Mouse (Mus musculus) cerebellum, adult 11-12 months (tissue): ENCODE measurements at regions not wholly inside any gene's neighbourhood (a gene's known extent, or its start where the extent isn't known, plus 50 kb on each side); places are given as distances from the start of the nearest gene placed in this dataset.
A peak's percentile ranks its signal among the peaks of the same experiment; 100 is the strongest.

ENCODE experiments used
- DNase-seq: peaks from one replicate; pipeline ENCODE4 v3.0.0; 2022

DNA sequence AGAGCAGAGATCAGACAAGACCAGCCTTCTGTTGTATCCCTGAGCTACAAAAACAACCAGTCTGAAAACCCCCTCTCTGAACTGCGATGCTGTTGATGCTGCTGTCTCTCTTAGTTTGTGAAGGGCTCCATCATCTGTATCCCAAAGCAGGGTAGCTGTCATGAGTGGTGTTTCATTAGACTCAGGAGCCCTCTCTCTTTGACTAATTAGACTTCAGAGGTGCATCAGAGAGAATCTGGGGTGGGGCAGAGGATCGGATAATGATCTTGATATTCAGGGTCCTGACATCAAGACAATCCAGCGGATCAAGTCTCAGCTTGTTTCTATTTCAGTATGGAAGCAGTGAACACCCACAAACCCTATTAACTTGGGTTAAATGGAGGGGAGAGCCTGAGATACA is 70.6 kb upstream of the Slc24a4 start:
- DNase-seq: no peak

DNA sequence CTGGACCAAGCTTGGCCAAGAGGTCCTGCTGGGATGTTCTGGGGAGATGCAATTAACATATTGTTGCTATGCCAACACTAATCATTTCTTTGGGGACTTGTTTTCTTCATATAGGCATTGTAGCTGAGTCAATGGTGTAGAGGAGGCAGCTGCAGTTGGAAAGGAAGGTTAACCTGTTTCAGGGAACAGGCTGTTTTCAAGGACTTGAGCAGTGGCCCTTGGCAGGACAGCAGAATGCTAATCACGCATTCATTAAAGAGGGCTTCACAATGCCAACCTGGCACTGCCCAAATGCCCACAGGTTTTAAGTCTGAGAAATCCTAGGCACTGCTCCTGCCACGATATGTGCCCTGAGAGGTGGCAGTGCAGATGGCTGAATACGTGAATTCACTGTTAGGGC is 70.1 kb upstream of the Slc24a4 start:
- DNase-seq: peak; percentile 39

DNA sequence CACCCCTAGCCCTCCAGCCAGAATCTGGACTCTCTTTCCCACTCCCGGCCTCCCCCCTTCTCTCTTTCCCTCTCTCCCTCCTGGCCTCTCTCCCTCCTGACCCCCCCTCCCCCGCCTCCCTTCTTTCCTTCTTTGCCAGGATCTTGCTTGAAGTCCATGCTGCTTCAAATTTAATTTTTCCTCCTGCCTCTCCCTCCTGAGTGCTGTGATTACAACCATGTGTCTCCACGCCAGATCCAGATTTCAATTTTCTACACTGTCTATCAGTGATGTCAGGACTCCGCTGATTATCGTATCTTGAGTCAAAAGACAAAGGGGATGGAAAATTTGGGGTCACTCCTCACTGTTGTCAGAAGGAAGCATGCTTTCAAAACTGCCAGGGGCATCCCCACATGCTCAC is 67.4 kb upstream of the Slc24a4 start:
- DNase-seq: no peak

DNA sequence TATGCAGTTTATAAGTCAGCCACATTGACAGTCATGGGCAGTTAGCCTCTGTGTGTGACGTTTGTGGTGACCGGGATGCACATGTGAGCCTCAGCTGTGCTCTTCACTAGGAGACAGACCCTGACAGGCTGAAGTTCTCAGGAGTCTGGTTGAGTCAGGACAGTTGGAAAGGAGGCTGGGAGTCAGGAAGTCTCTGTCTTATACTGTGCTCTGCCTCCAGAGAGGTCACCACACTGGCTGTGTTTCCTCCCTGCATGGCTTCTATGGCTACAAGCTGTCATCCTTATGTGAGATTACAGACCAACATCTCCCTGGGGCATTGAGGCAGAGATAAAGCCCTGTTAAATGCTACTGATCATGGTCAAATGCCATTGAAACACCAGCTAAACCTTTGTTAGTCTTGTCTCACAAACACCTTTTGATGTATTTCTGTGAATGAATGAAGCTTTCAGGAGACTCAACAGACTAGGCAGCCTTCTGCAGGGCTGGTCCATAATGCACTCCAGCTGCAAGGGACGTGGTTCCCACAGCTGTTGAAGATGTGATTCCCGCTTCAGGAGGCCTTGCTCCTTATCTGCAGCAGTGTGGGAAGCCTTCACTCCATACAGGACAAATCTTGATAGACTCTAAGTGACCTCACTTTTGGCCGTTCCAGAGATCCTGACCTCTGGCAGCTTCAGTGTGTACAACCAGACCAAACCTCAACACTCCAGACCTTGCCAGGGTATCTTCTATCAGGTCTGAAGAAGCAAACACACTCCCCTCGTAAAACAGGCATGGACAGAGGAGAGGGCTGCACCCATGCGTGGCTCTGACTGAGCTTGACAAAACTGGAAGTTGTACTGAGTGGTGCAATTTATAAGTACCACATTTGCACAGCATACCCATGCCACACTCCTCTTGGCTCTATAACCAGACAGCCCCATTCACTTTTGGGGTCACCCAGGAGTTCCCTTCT is 66.6 kb upstream of the Slc24a4 start:
- DNase-seq: no peak

DNA sequence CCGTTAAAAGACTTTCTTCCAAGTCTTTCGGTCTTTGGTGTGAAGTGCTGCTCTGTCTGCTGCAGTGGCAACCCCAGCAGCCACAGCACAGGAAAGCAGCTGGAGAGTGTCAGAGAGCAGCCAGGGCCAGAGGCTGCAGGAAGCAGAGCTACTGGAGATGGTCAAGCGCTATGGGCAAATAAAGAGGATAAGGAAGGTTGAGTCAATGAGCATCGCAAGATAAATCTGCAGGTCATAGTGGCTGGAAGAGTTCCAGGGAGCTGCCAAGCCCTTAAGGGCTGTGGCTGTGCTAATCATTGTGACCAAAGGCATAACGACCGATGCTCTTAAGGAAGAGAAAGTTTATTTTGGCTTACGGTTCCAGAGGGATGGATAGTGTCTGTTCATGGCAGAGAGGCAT is 65.9 kb upstream of the Slc24a4 start:
- no peak for DNase-seq

DNA sequence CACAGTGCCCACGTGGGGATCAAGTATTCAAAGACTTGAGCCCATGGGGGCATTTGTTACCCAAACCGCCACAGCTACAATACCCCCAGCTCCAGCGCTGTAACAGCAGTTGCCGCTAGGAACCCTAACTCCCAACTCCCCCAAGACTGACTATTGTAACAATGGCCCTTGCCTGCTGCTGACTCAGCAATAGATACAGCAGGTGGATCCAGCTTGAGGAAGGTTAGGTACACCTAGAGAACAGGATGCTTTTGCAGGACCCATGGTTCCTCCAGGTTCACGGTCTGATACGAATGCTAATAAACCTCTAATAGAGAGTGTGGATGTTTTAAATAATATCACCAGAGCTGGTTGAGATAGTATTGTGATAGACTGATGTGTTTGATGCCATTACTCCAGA is 65.3 kb upstream of the Slc24a4 start:
- no peak for DNase-seq

DNA sequence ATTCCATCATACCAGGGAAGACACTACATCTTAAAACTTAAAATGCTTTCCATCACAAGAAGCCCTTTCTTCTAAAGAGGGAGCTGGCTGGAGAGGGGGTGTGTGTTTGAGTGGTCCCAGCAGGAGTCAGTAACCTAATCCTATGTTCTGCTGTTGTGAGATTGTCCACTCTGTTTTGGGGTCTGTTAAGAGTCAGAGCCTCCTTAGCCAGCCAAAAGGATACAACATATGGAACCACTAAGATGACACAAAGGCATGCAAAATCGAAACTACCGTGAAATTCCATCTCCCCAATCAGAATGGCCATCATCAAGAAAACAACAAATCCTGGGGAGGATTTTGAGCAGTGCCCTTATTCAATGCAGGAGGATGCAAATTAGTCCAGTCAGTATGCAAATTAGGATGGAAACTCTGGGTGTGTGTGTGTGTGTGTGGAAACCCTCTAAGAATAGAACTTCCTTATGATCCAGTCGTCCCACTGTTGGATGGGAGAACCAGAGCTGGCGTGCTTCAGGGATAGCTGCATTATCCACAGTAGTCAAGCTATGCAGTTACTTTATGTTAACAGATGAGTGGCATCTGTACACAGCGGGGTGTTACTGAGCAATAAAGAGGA is 63.7 kb upstream of the Slc24a4 start:
- DNase-seq: no peak

DNA sequence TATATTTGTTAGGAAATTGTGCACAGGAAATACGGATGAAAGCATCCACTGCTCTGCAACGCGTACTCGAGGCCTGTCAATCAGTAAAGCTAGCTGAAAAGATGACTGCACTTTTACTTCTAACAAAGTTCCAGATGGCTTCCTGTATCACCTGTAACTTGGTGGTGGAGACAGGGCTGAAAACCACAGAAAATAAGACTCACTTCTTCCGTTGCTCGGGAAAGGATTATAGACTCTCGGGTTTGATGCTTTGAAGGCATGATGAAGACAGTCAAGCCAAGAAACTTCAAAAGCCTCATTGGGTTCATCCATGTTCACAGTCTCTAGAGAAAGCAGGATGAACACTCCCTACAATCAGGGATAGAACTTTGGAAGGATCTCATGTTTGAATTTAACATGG is 60.8 kb upstream of the Slc24a4 start:
- DNase-seq: no peak

DNA sequence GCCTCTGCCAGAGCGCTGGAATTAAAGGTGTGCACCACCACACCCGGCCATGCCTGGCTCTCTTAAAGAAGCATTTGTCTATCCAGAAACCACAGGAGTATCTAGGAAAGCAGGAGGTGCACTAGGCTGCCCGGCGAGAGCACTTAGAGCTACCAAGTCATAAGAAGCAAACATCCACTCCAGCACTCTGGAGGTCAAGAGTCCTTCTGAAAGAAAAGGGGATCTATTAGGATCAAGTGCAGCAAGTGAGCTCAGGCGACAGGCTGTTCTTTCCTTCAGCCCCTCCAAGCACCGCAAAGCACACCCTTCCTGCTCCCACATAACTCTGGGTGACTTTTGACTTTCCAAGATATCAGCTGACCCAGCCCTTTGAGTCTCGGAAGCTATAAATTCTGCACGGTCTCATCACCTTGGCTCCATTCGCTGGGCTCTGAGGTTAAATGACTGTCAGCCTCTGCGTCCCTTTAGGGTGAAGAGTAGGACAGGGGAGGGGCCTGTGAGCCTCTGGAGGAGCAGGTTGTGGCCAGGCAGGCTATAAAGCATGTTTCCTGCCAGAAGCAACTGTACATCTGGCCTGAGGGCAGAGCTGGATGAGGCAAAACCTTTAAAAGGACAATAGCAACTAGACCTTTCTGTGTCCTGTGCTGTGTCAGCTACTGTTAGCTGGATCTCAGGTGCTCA is 58.9 kb upstream of the Slc24a4 start:
- no peak for DNase-seq

DNA sequence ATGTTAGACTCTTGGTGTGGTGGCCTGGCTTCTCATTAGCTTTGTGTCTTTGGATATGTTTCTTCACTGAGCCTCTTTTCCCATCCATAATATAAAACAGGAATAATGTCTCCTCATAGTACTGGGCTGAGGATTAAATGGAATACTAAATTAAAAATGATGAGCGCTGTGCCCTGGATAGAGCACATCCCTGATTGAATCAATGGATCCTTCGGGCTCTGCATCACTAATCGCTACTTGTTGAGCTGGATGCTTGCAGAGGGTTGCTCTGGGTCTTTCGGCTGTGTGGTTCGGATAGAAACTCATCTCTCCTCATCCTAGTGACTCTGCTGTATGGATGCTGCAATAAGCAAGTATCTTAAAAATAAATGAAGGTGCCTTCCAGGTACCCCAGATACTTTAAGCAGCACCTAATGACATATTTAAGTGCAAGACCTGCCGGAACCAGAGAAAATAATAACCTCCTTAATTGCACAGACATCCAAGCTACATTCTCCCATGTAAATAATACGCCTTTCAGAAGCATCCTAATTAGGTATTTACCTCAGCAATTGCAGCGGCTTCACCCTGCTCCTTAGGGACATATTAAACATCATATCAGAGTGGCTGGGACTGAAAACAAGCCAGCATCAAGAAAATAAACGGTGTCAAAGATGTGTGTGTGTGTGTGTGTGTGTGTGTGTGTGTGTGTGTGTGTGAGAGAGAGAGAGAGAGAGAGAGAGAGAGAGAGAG is 56.5 kb upstream of the Slc24a4 start:
- no peak for DNase-seq

DNA sequence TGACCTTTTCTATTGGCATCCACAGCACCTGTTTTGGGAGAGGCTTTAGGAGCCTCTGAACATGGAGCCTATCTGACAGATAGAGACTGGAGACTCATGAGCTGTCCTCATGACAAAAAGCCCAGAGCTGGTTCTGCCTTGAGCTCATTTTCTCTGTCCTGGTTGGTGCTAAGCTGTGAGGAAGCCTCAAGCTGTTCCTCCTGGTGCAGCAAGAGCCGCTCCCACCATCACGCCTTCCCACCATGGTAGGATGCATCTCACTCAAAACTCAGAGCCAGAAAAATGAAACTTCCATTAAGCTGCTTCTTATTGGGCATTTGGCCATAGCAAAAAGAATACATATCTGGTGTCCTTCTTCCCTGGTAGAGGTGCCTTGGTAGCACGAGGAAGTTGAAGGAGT is 55.0 kb upstream of the Slc24a4 start:
- no peak for DNase-seq

DNA sequence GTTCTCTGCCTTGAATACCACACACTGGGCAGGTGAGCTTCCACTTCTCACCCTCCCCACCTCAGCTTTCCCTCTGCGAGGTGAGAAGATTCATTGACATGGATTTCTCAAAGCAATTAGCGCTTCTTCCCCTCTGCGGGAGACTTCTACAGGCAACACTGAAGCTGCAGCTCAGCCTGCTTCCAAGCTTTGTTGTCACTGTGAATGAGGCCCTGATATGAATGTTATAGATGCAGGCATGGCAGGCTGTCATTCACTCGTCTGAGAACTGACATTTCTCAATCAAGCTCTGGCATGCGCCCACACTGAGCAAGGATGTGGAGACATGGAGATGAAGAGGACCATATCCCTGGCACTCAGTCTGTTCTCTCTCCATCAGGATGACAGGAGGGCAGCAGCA is 52.2 kb upstream of the Slc24a4 start:
- DNase-seq: no peak
